Mouse (Mus musculus) ES-Bruce4 (cell line): ENCODE measurements around the gene Cyp2j12. TPM values are rescaled to one million over a fixed set of nuclear protein-coding genes. Genes with fewer than 3 reads are reported as not detected.
"Not testable (repeated sequence)": the region's sequence is repeated elsewhere in the genome, so short reads cannot be mapped to it uniquely, and the experiment has no call there.

Source experiments
- H3K27ac ChIP-seq: 2 replicates; pipeline ENCODE4 v1.5.1; 2012; ENCODE audit warnings: low read length, inconsistent platforms; ENCODE audit not compliant: insufficient read depth
- H3K27me3 ChIP-seq: 2 replicates; pipeline ENCODE4 v1.6.1; 2012; ENCODE audit warnings: mild to moderate bottlenecking, low read length, inconsistent platforms; ENCODE audit not compliant: control insufficient read depth, poor library complexity, insufficient read depth, severe bottlenecking
- H3K36me3 ChIP-seq: 2 replicates; pipeline ENCODE4 v1.6.1; 2012; ENCODE audit warnings: inconsistent platforms, mild to moderate bottlenecking, low read length, moderate library complexity; ENCODE audit not compliant: control insufficient read depth, poor library complexity, insufficient read depth, severe bottlenecking
- H3K4me1 ChIP-seq: one replicate; pipeline ENCODE4 v1.8.1; 2011; ENCODE audit warnings: low read length; ENCODE audit not compliant: control insufficient read depth, insufficient read depth
- H3K4me3 ChIP-seq: 2 replicates; pipeline ENCODE4 v1.5.1; 2011; ENCODE audit warnings: low read depth, mild to moderate bottlenecking, low read length
- H3K9ac ChIP-seq: 2 replicates; pipeline ENCODE4 v1.6.1; 2012; ENCODE audit warnings: low read depth, mild to moderate bottlenecking, inconsistent platforms; ENCODE audit not compliant: poor library complexity, severe bottlenecking
- H3K9me3 ChIP-seq: replicated peaks from 2 replicates; pipeline ENCODE4 v1.6.1; 2012; ENCODE audit warnings: mild to moderate bottlenecking, low read length, inconsistent platforms; ENCODE audit not compliant: control insufficient read depth, poor library complexity, insufficient read depth, severe bottlenecking
- CTCF ChIP-seq: IDR thresholded peaks from one replicate; pipeline ENCODE4 v1.8.1; 2011; ENCODE audit warnings: low read depth, low read length
- EP300 ChIP-seq: IDR thresholded peaks from 2 replicates; pipeline ENCODE4 v1.6.1; 2011; ENCODE audit warnings: low read depth, low read length; ENCODE audit not compliant: insufficient read depth
- POLR2A ChIP-seq: IDR thresholded peaks from one replicate; pipeline ENCODE4 v1.8.1; 2011; ENCODE audit warnings: low read length; ENCODE audit not compliant: insufficient read depth
- polyA plus RNA-seq: library from polyadenylated mRNA; stranded (reverse); fragments of >200 nt; gene quantifications from 2 replicates; pipeline ENCODE4 v1.2.4, GENCODE M21; 2011; ENCODE audit warnings: low read depth; ENCODE audit not compliant: missing spikeins, insufficient read depth, insufficient read length

Gene Cyp2j12
- polyA plus RNA-seq = not detected in 2 replicates

- H3K27ac ChIP-seq = no peak within 1 kb of the TSS
- H3K4me3 ChIP-seq = no peak within 1 kb of the TSS
- no peak within 1 kb of the TSS for H3K9ac ChIP-seq
- TF ChIP-seq EP300 (no peak), POLR2A (no peak), CTCF (no peak)
- H3K4me1 ChIP-seq = no peaks in the 10 kb centered on the region
- H3K9me3 ChIP-seq = no peaks in the 10 kb centered on the region
- no peaks in the 10 kb centered on the region for H3K36me3 ChIP-seq
- no peaks in the 10 kb centered on the region for H3K27me3 ChIP-seq
Observed at GRCm38 (mm10) chr4:96140732-96141467, at the start of gene Cyp2j12. Cyp2j12 (minus strand) TSS chr4:96141152.

- H3K27me3 ChIP-seq, H3K9ac ChIP-seq, H3K4me1 ChIP-seq, H3K36me3 ChIP-seq, H3K4me3 ChIP-seq, H3K27ac ChIP-seq: not testable (repeated sequence)
- peaks cover 29% of the 10 kb centered on the region for H3K9me3 ChIP-seq
Observed at GRCm38 (mm10) chr4:96189321-96189720, 48.4 kb upstream of the Cyp2j12 start.

GRCm38 (mm10) chr4:96188671-96189070 is 47.7 kb upstream of the Cyp2j12 start:
- H3K4me1 ChIP-seq, H3K4me3 ChIP-seq, H3K27me3 ChIP-seq, H3K36me3 ChIP-seq, H3K9ac ChIP-seq: not testable (repeated sequence)
- Histone ChIP-seq H3K9me3 (peaks cover 29% of the 10 kb centered on the region), H3K27ac (0 out of 2 replicates have a peak overlapping the region, but pooled peaks have one; percentile 19)

- H3K27me3 ChIP-seq, H3K9ac ChIP-seq, H3K4me3 ChIP-seq, H3K36me3 ChIP-seq, H3K27ac ChIP-seq, H3K4me1 ChIP-seq: not testable (repeated sequence)
- H3K9me3 ChIP-seq = peaks cover 29% of the 10 kb centered on the region
Observed at GRCm38 (mm10) chr4:96188146-96188545, 47.2 kb upstream of the Cyp2j12 start.

DNA sequence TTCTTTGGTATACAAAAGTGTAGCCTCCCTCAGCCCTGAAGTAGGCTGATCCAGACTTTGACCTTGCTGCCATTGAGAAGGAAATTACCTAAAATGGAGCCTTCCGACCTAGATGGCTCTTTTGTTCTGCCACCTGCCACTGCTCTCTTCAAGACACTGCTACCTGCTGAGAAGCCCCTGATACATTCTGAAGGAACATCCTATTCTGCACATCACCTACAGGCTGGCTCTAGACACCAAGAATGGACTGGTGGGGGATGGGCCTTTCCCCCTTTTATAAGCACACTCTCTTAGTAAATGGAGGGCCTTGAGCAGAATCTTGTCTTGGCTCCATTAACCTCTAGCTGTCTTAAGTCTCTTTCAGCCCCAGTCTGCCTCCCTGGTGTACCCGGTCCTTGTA is 43.8 kb upstream of the Cyp2j12 start:
- H3K4me1 ChIP-seq, H3K27me3 ChIP-seq, H3K9ac ChIP-seq, H3K4me3 ChIP-seq, H3K36me3 ChIP-seq: not testable (repeated sequence)
- H3K27ac ChIP-seq = peak overlapping the region; percentile 34
- peaks cover 25% of the 10 kb centered on the region for H3K9me3 ChIP-seq

DNA sequence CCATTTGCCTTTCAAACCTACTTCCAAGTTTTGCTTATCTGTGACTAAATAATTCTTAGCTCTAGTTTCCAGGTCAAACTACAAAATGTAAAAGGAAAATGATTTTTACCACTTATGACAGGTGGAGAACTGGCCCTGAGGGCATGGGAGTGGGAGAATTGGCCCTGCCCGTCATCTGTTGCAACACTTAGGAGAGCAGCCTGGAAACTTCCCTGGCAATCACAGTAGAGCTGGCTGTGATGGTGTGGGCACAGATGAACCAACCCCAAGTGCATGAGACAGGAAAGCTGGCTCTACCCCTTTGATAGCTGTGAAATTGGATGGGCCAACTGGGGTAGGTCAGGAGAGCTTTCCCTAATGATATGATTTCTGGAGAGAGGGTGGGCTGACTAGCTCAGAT is 21.9 kb upstream of the Cyp2j12 start:
- H3K9ac ChIP-seq = no peak overlapping the region
- H3K27me3 ChIP-seq = no peaks in the 10 kb centered on the region
- TF ChIP-seq EP300 (no peak), POLR2A (no peak), CTCF (no peak)
- no peaks in the 10 kb centered on the region for H3K4me1 ChIP-seq
- no peak overlapping the region for H3K27ac ChIP-seq
- H3K36me3 ChIP-seq = no peaks in the 10 kb centered on the region
- no peak overlapping the region for H3K4me3 ChIP-seq
- no peaks in the 10 kb centered on the region for H3K9me3 ChIP-seq
